Mouse (Mus musculus): Measurements from ENCODE around the gene Ppp1r15a. TPM values are rescaled to one million over a fixed set of nuclear protein-coding genes. Genes with fewer than 3 reads are reported as not detected.
A peak's percentile ranks its signal among the peaks of the same experiment; 100 is the strongest.

Ppp1r15a gene
- polyA plus RNA-seq, 1 experiment from 2014 or later = 165 TPM

- H3K9me3 ChIP-seq (replicated peaks) = no peaks in the 10 kb centered on the region
- H3K4me2 ChIP-seq = peak overlapping the region; percentile 61
- H3K27me3 ChIP-seq (replicated peaks) = no peaks in the 10 kb centered on the region
- no peaks in the 10 kb centered on the region for H3K36me3 ChIP-seq
- 30% methylated on average over 12 of the region's 12 CpGs for WGBS (ENCODE audit: insufficient replicate concordance)
- H3K4me3 ChIP-seq = peak overlapping the region; percentile 25
- ATAC-seq = peak; percentile 75
- H3K4me1 ChIP-seq = peaks cover 56% of the 10 kb centered on the region
- peak overlapping the region; percentile 41 for H3K9ac ChIP-seq
- peak overlapping the region; percentile 46 for H3K27ac ChIP-seq
Measured at GRCm38 (mm10) chr7:45561624-45562520, 35.8 kb upstream of the Ppp1r15a start.

- Histone ChIP-seq H3K27ac (peak overlapping the region; percentile 46), H3K9me3 (replicated peaks) (no peaks in the 10 kb centered on the region), H3K9ac (peak overlapping the region; percentile 41; the same call in 1 of the 2 replicates), H3K4me3 (peak overlapping the region; percentile 25), H3K4me2 (peak overlapping the region; percentile 61), H3K27me3 (replicated peaks) (no peaks in the 10 kb centered on the region), H3K4me1 (peaks cover 59% of the 10 kb centered on the region), H3K36me3 (no peaks in the 10 kb centered on the region)
- ATAC-seq = peak; percentile 67
- WGBS (ENCODE audit: insufficient replicate concordance) = 10% methylated on average over 17 of the region's 17 CpGs
Measured at GRCm38 (mm10) chr7:45560843-45561623, 35.0 kb upstream of the Ppp1r15a start.

- Histone ChIP-seq H3K9ac (peak overlapping the region; percentile 25; the same call in 1 of the 2 replicates), H3K27me3 (replicated peaks) (no peaks in the 10 kb centered on the region), H3K4me3 (no peak overlapping the region), H3K4me2 (peak overlapping the region; percentile 61), H3K36me3 (no peaks in the 10 kb centered on the region), H3K4me1 (peaks cover 60% of the 10 kb centered on the region), H3K27ac (0 out of 2 replicates have a peak overlapping the region, but pooled peaks have one; percentile 0), H3K9me3 (replicated peaks) (no peaks in the 10 kb centered on the region)
- no peak for ATAC-seq
- WGBS (ENCODE audit: insufficient replicate concordance) = 51% methylated on average over 7 of the region's 7 CpGs
Measured at GRCm38 (mm10) chr7:45560241-45560640, 34.2 kb upstream of the Ppp1r15a start.

- no peak overlapping the region for H3K4me3 ChIP-seq
- no peak overlapping the region for H3K4me2 ChIP-seq
- no peaks in the 10 kb centered on the region for H3K9me3 ChIP-seq (replicated peaks)
- H3K27me3 ChIP-seq (replicated peaks) = 0 out of 2 replicates have a peak, but pooled peaks cover 8% of the 10 kb centered on the region
- no peaks in the 10 kb centered on the region for H3K36me3 ChIP-seq
- ATAC-seq = no peak
- no peak overlapping the region for H3K27ac ChIP-seq
- 51% methylated on average over 5 of the region's 6 CpGs for WGBS (ENCODE audit: insufficient replicate concordance)
- no peak overlapping the region for H3K9ac ChIP-seq
- peaks cover 59% of the 10 kb centered on the region for H3K4me1 ChIP-seq
Measured at GRCm38 (mm10) chr7:45558907-45559306, 32.8 kb upstream of the Ppp1r15a start.

GRCm38 (mm10) chr7:45555787-45556186 lies 29.7 kb upstream of the Ppp1r15a start:
- Histone ChIP-seq H3K27me3 (replicated peaks) (0 out of 2 replicates have a peak, but pooled peaks cover 15% of the 10 kb centered on the region), H3K4me3 (no peak overlapping the region)
- no peak for ATAC-seq

GRCm38 (mm10) chr7:45554744-45555143 lies 28.7 kb upstream of the Ppp1r15a start, which contains the start of gene Hsd17b14:
TSS of gene Hsd17b14 (plus strand) at chr7:45554893.
- Histone ChIP-seq H3K36me3 (no peaks in the 10 kb centered on the region), H3K4me1 (peaks cover 37% of the 10 kb centered on the region), H3K27me3 (replicated peaks) (0 out of 2 replicates have a peak, but pooled peaks cover 15% of the 10 kb centered on the region), H3K9me3 (replicated peaks) (no peaks in the 10 kb centered on the region), H3K9ac (no peak within 1 kb of the TSS; the same call in 1 of the 2 replicates), H3K27ac (no peak within 1 kb of the TSS), H3K4me2 (no peak within 1 kb of the TSS), H3K4me3 (no peak within 1 kb of the TSS)
- 61% methylated on average over 8 of the region's 8 CpGs for WGBS (ENCODE audit: insufficient replicate concordance)
- ATAC-seq = no peak

More at GRCm38 (mm10) chr7:45555787-45556186, 29.7 kb upstream of the Ppp1r15a start:
- Histone ChIP-seq H3K9me3 (replicated peaks) (no peaks in the 10 kb centered on the region), H3K27ac (no peak overlapping the region), H3K4me2 (no peak overlapping the region), H3K36me3 (no peaks in the 10 kb centered on the region), H3K4me1 (peaks cover 46% of the 10 kb centered on the region), H3K9ac (no peak overlapping the region)
- 15% methylated on average over 8 of the region's 8 CpGs for WGBS (ENCODE audit: insufficient replicate concordance)

GRCm38 (mm10) chr7:45553990-45554389 lies 27.9 kb upstream of the Ppp1r15a start:
- Histone ChIP-seq H3K9me3 (replicated peaks) (no peaks in the 10 kb centered on the region), H3K27ac (no peak overlapping the region), H3K4me2 (no peak overlapping the region), H3K4me1 (peaks cover 33% of the 10 kb centered on the region), H3K9ac (no peak overlapping the region; the same call in 1 of the 2 replicates), H3K36me3 (no peaks in the 10 kb centered on the region), H3K4me3 (no peak overlapping the region), H3K27me3 (replicated peaks) (0 out of 2 replicates have a peak, but pooled peaks cover 15% of the 10 kb centered on the region)
- 80% methylated on average over 2 of the region's 2 CpGs for WGBS (ENCODE audit: insufficient replicate concordance)
- ATAC-seq = no peak

- no peaks in the 10 kb centered on the region for H3K9me3 ChIP-seq (replicated peaks)
- no peak overlapping the region for H3K4me2 ChIP-seq
- 50% methylated on average over 8 of the region's 8 CpGs for WGBS (ENCODE audit: insufficient replicate concordance)
- H3K4me1 ChIP-seq = peaks cover 32% of the 10 kb centered on the region
- no peak overlapping the region for H3K27ac ChIP-seq
- H3K9ac ChIP-seq = no peak overlapping the region; the same call in 1 of the 2 replicates
- no peaks in the 10 kb centered on the region for H3K36me3 ChIP-seq
- no peak for ATAC-seq
- H3K27me3 ChIP-seq (replicated peaks) = 0 out of 2 replicates have a peak, but pooled peaks cover 16% of the 10 kb centered on the region
- no peak overlapping the region for H3K4me3 ChIP-seq
Measured at GRCm38 (mm10) chr7:45553519-45553918, 27.5 kb upstream of the Ppp1r15a start.

GRCm38 (mm10) chr7:45551512-45551883 lies 25.4 kb upstream of the Ppp1r15a start:
- Histone ChIP-seq H3K27me3 (replicated peaks) (0 out of 2 replicates have a peak, but pooled peaks cover 24% of the 10 kb centered on the region), H3K4me3 (no peak overlapping the region), H3K4me1 (peaks cover 24% of the 10 kb centered on the region), H3K36me3 (no peaks in the 10 kb centered on the region), H3K9ac (no peak overlapping the region), H3K4me2 (no peak overlapping the region), H3K27ac (no peak overlapping the region), H3K9me3 (replicated peaks) (no peaks in the 10 kb centered on the region)
- ATAC-seq = no peak
- 54% methylated on average over 8 of the region's 8 CpGs for WGBS (ENCODE audit: insufficient replicate concordance)

GRCm38 (mm10) chr7:45550821-45551511 lies 24.9 kb upstream of the Ppp1r15a start:
- no peak overlapping the region for H3K27ac ChIP-seq

More at GRCm38 (mm10) chr7:45550821-45551511, 24.9 kb upstream of the Ppp1r15a start:
- no peaks in the 10 kb centered on the region for H3K36me3 ChIP-seq
- no peak overlapping the region for H3K9ac ChIP-seq
- no peak for ATAC-seq
- H3K4me1 ChIP-seq = peaks cover 19% of the 10 kb centered on the region
- 0 out of 2 replicates have a peak, but pooled peaks cover 24% of the 10 kb centered on the region for H3K27me3 ChIP-seq (replicated peaks)
- H3K9me3 ChIP-seq (replicated peaks) = no peaks in the 10 kb centered on the region
- H3K4me3 ChIP-seq = no peak overlapping the region
- no peak overlapping the region for H3K4me2 ChIP-seq
- WGBS (ENCODE audit: insufficient replicate concordance) = 64% methylated on average over 11 of the region's 11 CpGs

Measured in liver, embryonic 12.5 days (tissue).